Mouse (Mus musculus) R1 (cell line): ENCODE measurements around the gene Itga6.
"Not testable (repeated sequence)": the region's sequence is repeated elsewhere in the genome, so short reads cannot be mapped to it uniquely, and the experiment has no call there.

ENCODE experiments used
- DNase-seq: peaks from one replicate; pipeline ENCODE4 v3.0.0-alpha.2; 2018; ENCODE audit warnings: low read depth, low spot score

The Itga6 gene

DNA sequence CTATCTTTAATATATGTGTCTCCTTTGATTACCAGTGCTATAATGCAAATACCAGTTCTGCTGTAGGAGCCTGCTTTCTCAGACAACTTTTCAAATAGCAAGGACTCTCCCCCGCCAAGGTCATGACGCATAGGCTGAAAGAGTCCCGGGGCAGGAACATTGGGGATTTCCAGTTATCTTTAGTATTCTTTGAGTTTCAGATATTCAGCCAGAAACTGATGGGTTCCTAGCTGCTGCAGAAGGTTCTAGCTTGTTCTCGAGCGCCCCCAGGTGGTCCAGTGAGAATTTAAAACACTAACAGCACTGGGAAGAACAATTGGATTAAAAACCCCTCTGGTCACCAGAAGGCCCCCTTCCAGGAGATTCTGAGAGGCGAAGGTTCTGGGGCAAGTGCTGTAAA is 92.4 kb downstream of the Itga6 start:
- peak; percentile 79 for DNase-seq

DNA sequence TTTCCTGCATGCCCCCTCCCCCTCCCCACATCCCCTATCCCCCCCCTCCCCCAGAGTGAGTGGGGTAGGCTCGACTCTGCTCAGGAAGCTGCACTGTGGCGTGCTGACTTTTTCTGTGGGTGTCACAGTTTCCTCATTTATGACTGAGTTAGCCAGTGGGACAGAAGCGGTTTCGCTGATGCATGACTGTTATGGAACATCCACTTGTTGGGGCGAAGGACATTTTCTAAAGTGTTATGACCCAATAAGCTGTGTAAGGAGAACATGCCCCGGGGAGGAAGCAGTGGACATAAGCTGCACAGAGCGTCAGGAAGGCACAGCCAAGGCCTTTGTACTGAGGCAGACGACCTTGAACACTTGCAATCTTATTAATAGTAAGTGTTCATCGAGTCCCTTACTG is 97.9 kb downstream of the Itga6 start:
- no peak for DNase-seq

DNA sequence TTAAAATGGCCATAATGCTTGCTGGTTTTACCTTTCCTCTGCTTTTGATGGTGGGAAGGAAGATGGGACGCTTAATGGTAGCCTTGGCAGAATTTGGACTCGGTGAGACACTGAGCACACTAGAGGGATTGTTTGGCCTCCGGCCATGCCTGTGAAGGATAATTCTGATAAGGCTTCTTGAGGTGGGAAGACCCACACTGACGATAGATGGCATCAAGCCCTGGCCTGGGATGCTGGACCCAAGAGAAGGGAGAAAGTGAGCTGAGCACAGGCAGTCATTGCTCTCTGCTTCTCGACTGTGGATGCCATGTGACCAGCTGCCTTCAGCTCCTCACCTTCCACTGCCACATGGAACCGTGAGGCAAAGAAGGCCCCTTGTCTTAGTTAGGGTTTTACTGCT is 99.5 kb downstream of the Itga6 start:
- no peak for DNase-seq

DNA sequence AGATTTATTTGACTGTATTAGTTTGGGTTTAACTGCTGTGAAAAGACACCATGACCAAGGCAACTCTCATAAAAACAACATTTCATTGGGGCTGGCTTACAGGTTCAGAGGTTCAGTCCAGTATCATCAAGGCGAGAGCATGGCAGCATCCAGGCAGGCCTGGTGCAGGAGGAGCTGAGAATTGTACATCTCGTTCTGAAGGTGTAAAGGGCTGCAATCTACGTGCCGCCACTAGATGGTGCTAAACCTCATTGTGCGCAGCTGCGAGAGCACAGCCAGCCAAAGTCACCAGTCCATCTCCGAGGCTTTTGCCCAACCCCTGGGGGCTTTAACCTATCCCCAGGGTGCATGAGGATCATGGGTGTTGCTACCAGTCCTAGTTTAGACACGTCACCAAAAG is 106.7 kb downstream of the Itga6 start:
- not testable (repeated sequence) for DNase-seq

DNA sequence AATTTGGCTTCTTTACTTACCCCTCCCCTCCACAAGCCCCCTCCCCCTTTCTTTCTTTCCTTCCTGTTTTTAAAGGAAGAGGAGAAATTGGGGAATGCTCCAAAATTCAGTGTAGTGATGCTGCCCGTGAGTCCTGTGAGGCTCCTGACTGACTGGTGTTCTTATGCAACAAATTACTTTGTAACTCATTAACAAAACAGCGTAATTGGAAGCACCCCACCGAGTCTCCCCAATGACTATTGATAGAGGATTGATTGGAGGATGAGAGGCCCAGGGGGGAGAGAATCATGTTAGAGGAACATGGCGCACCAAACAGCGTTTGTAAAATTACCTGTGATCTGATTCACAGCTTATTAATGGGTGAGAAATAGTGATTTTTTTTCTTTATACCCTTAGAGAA is 109.7 kb downstream of the Itga6 start:
- DNase-seq, result peak; percentile 69

DNA sequence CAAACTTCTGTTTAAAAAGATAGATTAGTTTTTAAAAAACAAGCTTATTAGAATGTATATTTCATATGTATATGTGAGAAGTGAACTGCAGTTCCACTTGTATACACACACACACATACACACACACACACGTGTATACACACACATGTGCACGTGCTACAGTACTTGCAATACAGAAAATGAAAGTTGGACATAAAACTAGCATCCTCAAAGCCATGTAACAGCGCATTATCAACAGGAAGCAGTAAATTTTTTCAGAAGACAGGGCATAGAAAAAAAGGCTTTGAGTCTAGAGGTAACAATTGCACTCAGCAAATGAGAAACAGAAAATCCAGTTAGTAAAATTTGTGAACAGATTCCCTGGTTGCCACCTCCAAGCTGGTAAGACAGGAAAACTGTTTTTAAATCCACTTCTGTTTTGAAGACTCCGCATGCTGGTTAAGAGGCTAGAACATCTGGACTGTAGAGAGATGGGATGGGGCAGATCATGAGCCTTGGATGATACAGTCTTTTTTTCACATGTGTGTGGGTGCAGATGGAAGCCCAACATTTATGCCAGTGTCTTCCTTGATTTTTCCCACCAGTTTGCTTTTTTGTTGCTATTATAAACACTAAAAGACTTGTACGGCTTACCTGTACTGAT is 118.2 kb downstream of the Itga6 start:
- DNase-seq, result no peak

DNA sequence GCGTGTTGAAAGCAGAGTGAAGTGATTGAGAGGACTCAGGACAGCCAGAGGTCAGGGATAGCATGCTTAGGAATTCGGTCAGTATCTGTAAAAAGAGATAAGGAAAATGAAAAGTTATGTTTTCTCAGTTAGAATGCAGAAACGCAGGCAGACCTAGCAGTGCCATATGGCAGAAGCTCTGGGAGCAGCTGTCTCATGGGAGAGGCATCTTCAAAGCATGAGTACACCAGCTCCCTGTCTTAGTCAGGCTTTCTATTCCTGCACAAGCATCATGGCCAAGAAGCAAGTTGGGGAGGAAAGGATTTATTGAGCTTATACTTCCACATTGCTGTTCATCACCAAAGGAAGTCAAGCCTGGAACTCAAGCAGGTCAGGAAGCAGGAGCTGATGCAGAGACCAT is 119.6 kb downstream of the Itga6 start:
- DNase-seq, result no peak

DNA sequence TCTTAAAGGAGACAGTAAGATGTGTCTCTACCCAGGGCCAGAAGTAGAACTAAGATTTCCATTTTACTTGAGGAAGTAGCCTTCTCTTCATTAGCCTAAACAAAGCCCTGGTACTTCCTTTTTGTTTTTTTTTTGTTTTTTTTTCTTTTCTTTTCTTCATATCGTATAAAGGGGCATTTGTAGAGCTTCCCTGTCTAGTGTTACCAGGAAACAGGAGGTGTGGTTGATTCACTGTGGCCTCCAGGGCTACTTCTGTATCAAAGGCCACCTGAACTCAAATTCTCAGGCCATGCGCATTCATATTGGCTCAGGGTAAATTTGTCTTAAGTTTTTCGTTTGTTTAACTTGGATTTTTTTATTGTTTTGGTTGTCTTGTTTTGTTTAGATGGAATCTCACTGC is 120.5 kb downstream of the Itga6 start:
- peak; percentile 42 for DNase-seq

DNA sequence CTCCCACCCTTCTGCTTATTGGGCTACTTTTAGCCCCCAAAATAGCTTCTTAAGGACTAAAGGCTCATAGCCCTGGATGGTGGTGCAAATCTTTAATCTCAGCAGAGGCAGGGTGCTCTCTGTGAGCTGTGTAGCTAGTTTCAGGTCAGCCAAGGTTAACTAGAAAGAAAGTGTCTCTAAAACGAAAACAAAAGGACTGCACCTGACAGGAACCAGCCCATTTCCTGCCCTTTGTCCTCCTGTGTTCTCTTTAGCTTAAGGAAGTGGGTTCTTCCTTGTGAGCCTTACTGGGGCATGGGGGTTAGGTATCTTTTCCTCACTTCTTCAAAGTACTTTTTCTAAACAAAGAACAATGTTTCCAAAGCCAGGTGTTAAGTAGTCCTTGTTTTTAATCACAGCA is 121.1 kb downstream of the Itga6 start:
- peak; percentile 99 for DNase-seq

DNA sequence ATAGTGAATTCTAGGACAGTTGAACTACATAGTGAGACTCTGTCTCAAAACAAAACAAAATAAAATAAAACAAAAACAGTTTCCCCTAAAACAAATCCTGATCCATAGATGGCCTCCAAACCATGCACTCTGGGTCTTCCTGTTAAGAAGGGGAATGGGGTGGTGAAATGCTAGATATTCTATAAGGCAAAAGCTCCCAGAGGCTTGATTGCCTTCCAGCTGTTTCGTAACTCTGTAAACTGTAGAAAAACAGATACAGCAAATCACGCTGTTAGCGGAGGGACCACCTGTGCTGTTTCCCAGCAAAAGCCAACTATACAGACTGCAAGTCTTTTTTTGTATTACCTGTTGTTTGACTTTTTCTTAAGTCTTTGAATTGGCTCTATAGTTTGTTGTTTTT is 121.6 kb downstream of the Itga6 start:
- peak; percentile 86 for DNase-seq

DNA sequence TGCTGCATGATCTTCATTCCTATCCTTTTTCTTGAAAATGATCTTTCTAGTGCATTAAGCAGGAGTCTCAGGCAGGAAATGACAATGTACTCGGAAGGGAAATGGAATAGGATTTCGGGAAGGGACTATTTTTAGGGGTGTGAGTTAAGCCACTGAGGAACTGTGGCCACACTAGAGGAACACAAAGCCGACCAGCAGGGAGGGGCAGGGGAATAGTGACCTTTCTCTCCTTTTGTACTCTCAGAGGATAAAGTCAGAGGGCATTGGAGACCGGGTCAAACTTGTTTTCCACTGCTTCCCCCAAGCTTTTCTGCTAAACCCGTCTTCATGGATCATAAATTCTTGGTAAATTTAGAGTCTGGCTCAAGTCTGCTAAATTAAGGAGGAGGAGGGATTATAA is 122.1 kb downstream of the Itga6 start:
- peak; percentile 98 for DNase-seq

DNA sequence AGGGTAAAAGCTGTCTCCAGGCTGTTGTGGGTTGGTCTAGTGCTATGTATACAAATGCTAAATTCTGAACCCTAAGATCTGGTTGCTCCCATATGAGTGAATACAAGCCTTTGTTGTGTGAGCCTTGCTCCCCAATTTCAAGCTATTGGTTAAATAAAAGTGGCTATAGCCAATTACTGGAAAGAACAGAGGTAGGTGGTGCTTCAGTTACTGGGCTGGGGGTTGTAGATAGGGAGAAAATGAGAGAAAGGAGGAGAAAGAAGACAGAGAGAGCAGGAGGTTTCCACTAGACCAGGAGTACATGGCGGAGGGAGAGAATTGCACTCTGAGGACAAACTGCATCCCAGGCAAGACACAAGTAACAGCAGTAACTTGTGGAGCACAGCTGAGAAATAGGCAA is 122.8 kb downstream of the Itga6 start:
- peak; percentile 82 for DNase-seq

DNA sequence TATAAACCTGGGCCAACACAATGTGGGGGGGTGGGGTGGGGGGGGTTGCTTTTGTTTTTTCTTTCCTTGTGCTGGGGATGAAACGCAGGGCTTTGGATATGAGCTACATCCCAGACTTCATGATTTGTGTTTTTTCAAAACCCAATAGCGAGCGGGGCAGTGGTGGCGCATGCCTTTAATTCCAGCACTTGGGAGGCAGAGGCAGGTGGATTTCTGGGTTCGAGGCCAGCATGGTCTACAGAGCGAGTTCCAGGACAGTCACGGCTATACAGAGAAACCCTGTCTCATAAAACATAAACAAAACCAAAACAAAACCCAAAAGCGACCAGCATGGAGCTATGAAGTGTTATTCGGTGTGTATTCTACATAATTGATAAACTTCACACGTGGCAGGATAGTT is 126.7 kb downstream of the Itga6 start:
- DNase-seq, result no peak

DNA sequence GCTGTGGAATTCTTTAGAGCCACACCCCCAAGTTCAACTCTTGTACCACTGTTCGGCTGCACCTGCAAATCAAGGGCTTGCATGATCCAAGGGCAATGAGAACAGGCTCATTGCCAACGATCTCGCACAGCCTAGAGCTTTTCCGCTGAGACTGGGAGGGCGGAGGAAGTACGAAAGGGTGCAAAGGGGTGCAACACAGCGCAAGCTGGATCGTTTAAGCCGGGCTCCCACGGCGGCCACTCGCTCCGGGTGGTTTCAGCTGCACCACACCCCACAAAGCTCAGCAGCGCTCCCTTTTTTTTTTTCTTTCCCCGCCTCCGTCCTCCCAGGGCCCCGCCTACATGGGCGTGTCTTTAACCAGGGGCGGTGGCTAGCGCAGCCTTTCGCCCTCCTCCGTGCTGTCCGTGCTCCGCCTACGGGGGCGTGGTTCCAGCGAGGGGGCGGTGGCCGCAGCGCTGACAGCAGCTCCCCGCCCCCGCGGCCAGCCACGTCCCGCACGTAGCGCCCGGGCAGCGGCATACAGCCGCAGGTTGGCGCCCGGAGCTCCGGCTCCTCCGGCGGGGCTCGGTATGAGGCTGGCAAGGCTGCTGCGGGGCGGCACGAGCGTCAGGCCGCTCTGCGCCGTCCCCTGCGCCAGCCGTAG is 127.5 kb downstream of the Itga6 start, which contains the start of gene Pdk1:
Gene Pdk1 (plus strand): TSS at position 424 of the 643 bp plus-strand sequence.
- peak; percentile 99 for DNase-seq

DNA sequence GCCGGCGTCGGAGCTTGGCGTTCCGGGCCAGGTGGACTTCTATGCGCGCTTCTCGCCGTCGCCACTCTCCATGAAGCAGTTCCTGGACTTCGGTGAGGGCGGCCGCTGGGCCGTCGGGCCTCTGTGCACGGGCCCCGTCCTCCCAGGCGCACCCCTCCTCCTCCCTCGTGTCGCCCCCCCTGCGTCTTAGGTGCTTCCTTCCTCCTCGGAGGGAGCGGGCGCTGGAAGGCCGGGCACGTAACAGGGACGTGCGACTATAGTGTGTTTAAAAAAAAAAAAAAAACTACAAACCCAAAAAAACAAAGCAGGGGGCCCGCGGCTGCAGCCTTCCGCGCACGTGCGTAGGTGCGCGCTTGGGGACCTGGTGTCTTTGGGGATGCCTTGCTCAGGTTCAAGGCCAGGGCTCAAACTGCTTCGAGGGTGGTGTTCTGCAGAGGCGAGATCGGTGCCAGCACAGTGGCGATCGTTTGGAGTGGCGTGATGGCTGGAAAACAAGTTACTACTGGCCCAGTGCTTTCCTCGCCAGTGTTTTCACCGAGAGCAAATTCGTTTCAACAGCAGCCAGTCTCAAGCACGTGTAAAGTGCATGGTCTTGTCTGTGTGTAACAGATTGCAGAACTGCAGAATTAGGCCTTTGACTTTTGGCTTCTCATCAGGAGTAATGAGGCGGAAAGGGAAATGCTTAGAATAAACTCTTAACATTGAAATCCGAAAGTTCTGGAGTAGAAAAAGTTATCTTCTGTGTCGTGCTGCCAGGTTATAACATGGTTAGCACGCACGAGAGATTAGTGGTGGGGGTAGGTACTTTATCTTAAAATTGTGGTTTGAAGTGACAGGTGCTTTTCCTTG is 128.3 kb downstream of the Itga6 start:
- peak; percentile 67 for DNase-seq

DNA sequence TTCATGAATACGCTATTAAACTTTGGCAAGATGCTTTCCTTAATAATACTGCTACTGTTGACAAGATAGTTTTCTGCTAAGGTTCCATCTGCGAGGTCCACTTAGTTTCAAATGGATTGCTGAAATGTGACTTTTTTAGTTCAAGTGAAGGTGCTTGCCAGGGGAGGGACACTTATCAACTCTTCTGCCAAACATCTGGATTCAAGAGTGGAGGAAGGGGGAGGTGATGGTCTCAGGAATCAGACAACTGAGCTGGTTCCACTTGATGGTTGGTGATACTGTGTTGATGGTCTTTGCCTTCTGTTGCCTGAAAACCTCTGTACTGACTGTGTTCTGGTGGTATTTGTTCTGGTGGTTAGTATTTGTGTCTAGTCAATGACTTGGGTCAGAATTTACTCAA is 129.0 kb downstream of the Itga6 start:
- DNase-seq, result peak; percentile 50

DNA sequence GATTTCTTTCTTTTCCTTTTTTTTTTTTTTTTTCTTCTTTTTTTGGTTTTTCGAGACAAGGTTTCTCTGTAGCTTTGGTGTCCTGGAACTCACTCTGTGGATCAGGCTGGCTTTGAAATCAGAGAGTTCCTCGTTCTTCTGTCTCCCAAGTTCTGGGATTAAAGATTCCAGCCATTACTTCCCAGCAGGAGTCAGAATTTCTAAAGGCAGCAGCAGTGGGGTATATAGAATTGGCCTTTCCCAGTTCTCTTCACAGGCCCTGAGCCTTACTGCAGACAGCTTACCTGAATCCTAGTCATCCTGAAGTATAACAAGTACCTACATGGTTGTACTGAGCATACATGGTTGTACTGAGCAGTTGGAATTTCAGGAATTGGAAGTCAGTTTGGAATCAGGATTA is 129.4 kb downstream of the Itga6 start:
- peak; percentile 79 for DNase-seq

DNA sequence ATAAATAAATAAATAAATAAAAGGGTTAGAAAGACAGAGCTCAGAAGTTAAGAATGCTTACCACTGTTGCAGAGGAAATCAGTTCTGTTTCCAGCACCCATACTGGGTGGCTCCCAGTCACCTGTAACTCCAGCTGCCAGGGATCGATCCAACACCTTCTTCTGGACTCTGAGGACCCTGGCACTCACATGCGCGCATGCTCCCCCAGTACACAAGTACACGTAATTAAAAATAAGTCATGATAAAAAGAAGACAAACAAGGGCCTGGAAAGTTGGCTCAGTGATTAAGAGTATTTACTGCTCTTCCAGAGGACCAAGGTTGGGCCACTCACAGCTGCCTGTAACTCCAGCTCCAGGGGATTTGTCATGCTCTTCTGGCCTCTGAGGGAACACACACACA is 132.4 kb downstream of the Itga6 start:
- DNase-seq, result no peak

DNA sequence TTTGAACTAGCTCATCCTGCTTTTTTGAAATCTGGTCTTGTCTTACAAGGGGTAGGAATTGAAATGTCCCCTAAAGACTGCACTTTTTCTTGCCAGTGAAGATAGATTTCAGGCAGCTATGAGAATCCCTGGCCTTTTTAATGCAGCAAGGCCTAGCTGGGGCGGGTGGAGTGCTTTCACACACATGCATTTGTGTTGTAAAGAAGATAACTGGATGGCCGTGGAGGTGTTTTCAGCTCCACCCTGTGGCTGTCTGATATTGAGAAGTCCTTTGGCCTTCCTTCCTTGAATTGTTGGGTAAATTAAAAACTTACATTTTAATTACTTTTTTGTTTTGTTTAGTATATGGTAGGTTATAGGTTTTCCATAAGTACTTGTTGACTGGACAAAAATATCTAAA is 133.0 kb downstream of the Itga6 start:
- no peak for DNase-seq

DNA sequence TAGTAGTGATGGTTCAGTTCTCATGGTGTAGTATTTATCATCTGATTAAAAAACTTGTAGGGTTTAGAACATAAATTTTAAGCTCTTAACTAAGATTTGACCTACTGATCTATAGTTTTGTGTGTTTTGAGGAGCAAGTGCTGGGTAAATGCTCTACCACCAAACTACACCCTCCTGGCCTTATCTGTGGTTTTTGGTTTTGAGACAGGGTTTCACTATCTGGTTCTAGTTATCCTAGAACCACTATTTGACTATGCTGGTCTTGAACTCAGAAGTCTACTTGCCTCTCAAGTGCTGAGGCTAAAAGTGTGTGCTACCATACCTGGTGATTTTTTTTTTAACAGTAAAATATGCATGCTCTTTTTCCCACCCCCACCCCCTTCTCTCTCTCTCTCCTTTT is 133.5 kb downstream of the Itga6 start:
- no peak for DNase-seq

DNA sequence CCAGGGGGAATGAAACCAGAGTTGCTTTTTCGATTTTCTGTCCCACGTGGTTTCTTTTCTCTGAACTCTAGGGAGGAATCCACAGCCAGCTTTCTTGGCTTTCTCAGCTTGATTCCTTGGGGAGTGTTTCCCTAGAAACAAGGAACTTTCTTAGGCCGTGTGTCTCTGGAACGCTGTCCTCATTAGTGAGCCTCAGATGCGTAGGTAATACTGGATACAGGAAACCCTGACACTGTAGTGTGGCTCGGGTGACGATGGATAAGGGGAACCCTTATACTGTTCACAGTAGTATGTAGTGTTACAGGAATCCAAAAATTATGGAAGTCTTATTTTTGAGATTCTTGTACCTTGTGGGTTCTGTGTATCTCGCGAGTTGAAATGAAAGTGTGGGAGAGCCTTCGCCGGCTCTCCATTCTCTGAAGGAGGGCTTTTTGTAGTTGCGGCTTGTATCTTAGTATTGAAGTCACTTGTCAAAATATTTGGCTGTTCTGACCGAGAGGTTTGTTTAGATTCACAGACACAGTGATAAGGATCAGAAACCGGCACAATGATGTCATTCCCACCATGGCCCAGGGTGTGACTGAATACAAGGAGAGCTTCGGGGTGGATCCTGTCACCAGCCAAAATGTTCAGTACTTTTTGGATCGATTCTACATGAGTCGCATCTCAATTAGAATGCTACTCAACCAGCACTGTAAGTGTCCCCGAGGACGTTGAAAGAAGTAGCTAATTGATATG is 137.7 kb downstream of the Itga6 start:
- no peak for DNase-seq

DNA sequence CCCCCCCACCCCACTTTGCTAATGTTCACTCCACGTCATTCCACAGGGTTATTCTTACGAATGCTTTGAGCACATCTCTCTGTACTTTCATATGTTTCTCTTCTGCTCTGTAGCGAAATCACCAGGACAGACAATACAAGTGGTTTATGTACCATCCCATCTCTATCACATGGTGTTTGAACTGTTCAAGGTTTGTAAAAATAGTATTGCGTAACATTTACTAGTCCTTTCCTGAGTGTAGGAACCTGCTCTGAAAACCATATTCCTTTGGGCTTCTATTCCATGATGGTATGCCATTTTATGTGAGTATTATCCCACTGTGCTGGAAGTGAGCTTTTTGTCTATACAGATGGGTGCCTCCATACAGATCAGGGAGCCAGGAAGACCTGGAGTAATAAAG is 141.9 kb downstream of the Itga6 start:
- DNase-seq, result no peak
